Mouse (Mus musculus) neural tube, embryonic 14.5 days (tissue): ENCODE measurements at regions not wholly inside any gene's neighbourhood (a gene's known extent, or its start where the extent isn't known, plus 50 kb on each side); places are given as distances from the start of the nearest gene placed in this dataset.

Source experiments
- ATAC-seq: fragments of 200-750 bp; cut with Nextera tagmentation; 2 replicates; pipeline ENCODE4 v1.8.0; 2017; ENCODE audit warnings: low read depth, mild to moderate bottlenecking, moderate TSS enrichment, moderate library complexity
- H3K27ac ChIP-seq: fragments of 300-500 bp; sonication (generic); 2 replicates; pipeline ENCODE4 v1.5.1; 2014; ENCODE audit warnings: low read depth, mild to moderate bottlenecking, control low read depth, low read length, moderate library complexity, mixed read lengths
- H3K27me3 ChIP-seq: fragments of 300-500 bp; sonication (generic); 2 replicates; pipeline ENCODE4 v1.6.1; 2014; ENCODE audit warnings: low read length; ENCODE audit not compliant: control insufficient read depth, insufficient read depth
- H3K36me3 ChIP-seq: fragments of 300-500 bp; sonication (generic); 2 replicates; pipeline ENCODE4 v1.6.1; 2014; ENCODE audit warnings: low read length, mixed read lengths; ENCODE audit not compliant: control insufficient read depth, insufficient read depth
- H3K4me1 ChIP-seq: fragments of 300-500 bp; sonication (generic); 2 replicates; pipeline ENCODE4 v1.6.1; 2014; ENCODE audit warnings: low read length; ENCODE audit not compliant: control insufficient read depth, insufficient read depth
- H3K4me2 ChIP-seq: fragments of 300-500 bp; sonication (generic); 2 replicates; pipeline ENCODE4 v1.6.1; 2014; ENCODE audit warnings: mild to moderate bottlenecking, low read depth, low read length, control low read depth
- H3K4me3 ChIP-seq: fragments of 300-500 bp; sonication (generic); 2 replicates; pipeline ENCODE4 v1.5.1; 2014; ENCODE audit warnings: low read depth, low read length, control low read depth, mixed read lengths
- H3K9ac ChIP-seq: fragments of 300-500 bp; sonication (generic); replicated peaks from 2 replicates; pipeline ENCODE4 v1.6.1; 2014; ENCODE audit warnings: low read depth, mild to moderate bottlenecking, control low read depth, low read length, mixed read lengths
- H3K9me3 ChIP-seq: fragments of 300-500 bp; sonication (generic); 2 replicates; pipeline ENCODE4 v1.6.1; 2016; ENCODE audit warnings: low read length; ENCODE audit not compliant: control insufficient read depth
- whole genome bisulfite sequencing: fragments of 180-500 bp; shearing (Covaris S2); extraction: QIAGEN DNeasy Blood & Tissue Kit; methylation state at CpG from one replicate; pipeline ENCODE4 v1.1.7; 2014; 5-methylcytosine and 5-hydroxymethylcytosine counted together

DNA sequence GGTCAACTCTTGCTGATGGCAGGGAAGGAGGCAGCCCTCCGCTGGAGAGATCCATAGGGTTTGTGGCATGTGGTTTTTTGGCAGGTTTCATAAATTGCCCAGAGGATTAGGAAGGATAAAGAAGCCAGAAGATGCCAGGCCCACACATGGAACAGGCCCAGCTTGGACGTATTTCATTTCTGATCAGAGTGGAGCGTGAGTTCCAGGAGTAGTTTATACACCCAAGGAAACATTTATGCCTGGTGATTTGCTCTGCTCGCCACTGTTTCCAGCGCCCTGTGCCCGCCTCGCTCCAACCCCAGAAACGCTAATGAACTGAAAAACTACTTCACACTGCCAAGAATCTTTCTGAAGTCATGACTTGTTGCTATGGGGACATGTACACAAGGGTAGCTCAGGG, 53.0 kb upstream of the Lrp8 start:
- no peak overlapping the region for H3K9ac ChIP-seq
- ATAC-seq: no peak
- H3K4me2 ChIP-seq: no peak overlapping the region
- no peaks in the 10 kb centered on the region for H3K27me3 ChIP-seq
- WGBS: 74% methylated on average over 8 of the region's 8 CpGs
- H3K9me3 ChIP-seq: no peaks in the 10 kb centered on the region
- H3K4me3 ChIP-seq: no peak overlapping the region
- no peaks in the 10 kb centered on the region for H3K36me3 ChIP-seq
- H3K27ac ChIP-seq: no peak overlapping the region
- peaks cover 13% of the 10 kb centered on the region for H3K4me1 ChIP-seq

DNA sequence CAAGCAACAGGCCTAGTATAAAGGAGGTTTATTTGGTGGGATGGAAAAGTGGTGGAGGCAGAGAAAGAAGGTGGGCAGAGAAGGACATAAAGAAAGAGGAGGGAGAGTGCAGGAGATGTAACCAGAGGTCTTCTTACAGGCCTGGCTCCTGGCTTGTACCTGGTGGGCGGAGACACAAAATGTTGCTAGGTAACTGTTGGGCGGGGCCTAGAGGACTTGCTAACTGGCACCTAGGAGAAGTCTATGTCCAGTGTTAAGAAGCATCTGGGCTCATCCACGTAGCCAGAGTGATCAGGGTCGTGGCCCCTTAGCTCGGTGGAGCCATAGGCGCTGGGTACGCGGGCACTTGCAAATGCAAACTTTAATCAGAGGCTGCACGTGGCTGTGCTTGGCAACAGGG, 52.0 kb upstream of the Lrp8 start:
- no peak for ATAC-seq
- 49% methylated on average over 9 of the region's 9 CpGs for WGBS
- Histone ChIP-seq H3K4me3 (no peak overlapping the region), H3K4me1 (peaks cover 10% of the 10 kb centered on the region), H3K27ac (no peak overlapping the region), H3K9ac (no peak overlapping the region), H3K9me3 (no peaks in the 10 kb centered on the region), H3K27me3 (no peaks in the 10 kb centered on the region), H3K4me2 (no peak overlapping the region), H3K36me3 (no peaks in the 10 kb centered on the region)
